Mouse (Mus musculus) CH12.LX (cell line): ENCODE data around the gene Ndufaf7. TPM values are rescaled to one million over a fixed set of nuclear protein-coding genes. Genes with fewer than 3 reads are reported as not detected.

Experiments used
- DNase-seq: peaks from one replicate; pipeline ENCODE4 v3.0.0-alpha.2; 2013; ENCODE audit errors: extremely low read depth
- H3K27ac ChIP-seq: 2 replicates; pipeline ENCODE4 v1.5.1; 2012; ENCODE audit warnings: low read depth, mild to moderate bottlenecking, control low read depth, moderate library complexity; ENCODE audit not compliant: insufficient read depth
- H3K27me3 ChIP-seq: replicated peaks from 2 replicates; pipeline ENCODE3; 2012; ENCODE audit warnings: inconsistent platforms
- H3K36me3 ChIP-seq, 2 experiments: replicated peaks in 1 of 2; 2 replicates each; pipeline versions ENCODE3 to v1.6.1; 2012; ENCODE audit warnings: inconsistent platforms in 1 of 2, low read length in 1 of 2, mild to moderate bottlenecking in 1 of 2, mixed read lengths in 1 of 2, moderate library complexity in 1 of 2; ENCODE audit not compliant: control insufficient read depth in 1 of 2, insufficient read depth in 1 of 2
- H3K4me1 ChIP-seq, 2 experiments: 2 replicates each; pipeline ENCODE4 v1.6.1; 2012; ENCODE audit warnings: inconsistent platforms in 1 of 2, moderate library complexity in 1 of 2; ENCODE audit not compliant: insufficient read depth in 2 of 2, control insufficient read depth in 1 of 2
- H3K4me2 ChIP-seq: 2 replicates; pipeline ENCODE4 v1.6.1; 2012; ENCODE audit warnings: low read depth, mild to moderate bottlenecking, control low read depth; ENCODE audit not compliant: poor library complexity, insufficient read depth, severe bottlenecking
- H3K4me3 ChIP-seq, 3 experiments: fragments of 150-350 bp in 1 of 3; sonication (generic) in 1 of 3; replicated peaks in 1 of 3; 2 replicates each; pipeline versions ENCODE3 to v1.5.1; 2011 to 2012; ENCODE audit warnings: low read depth in 2 of 3, low read length in 2 of 3, mild to moderate bottlenecking in 2 of 3, moderate library complexity in 2 of 3, control low read depth in 1 of 3, improper control_type of control experiment in 1 of 3, inconsistent platforms in 1 of 3, mixed read lengths in 1 of 3; ENCODE audit not compliant: poor library complexity in 1 of 3
- H3K79me2 ChIP-seq: replicated peaks from 2 replicates; pipeline ENCODE4 v1.6.1; 2012; ENCODE audit warnings: mild to moderate bottlenecking, moderate library complexity; ENCODE audit not compliant: control insufficient read depth, poor library complexity, insufficient read depth, severe bottlenecking; ENCODE audit errors: extremely low read depth
- H3K9ac ChIP-seq: 2 replicates; pipeline ENCODE4 v1.6.1; 2012; ENCODE audit warnings: low read depth, mild to moderate bottlenecking, control low read depth, moderate library complexity; ENCODE audit not compliant: insufficient read depth
- H3K9me3 ChIP-seq: replicated peaks from 2 replicates; pipeline ENCODE3; 2012; ENCODE audit warnings: low read length, inconsistent platforms, mixed read lengths
- BHLHE40 ChIP-seq: IDR thresholded peaks from 2 replicates; pipeline ENCODE4 v1.6.1; 2011; ENCODE audit warnings: mild to moderate bottlenecking, low read depth, low read length, improper control_type of control experiment
- ELF1 ChIP-seq: IDR thresholded peaks from 2 replicates; pipeline ENCODE4 v1.6.1; 2014; ENCODE audit warnings: low read depth, mild to moderate bottlenecking, inconsistent platforms, low read length, improper control_type of control experiment
- EP300 ChIP-seq: IDR thresholded peaks from 2 replicates; pipeline ENCODE4 v1.6.1; 2011; ENCODE audit warnings: low read length, improper control_type of control experiment
- MAX ChIP-seq: IDR thresholded peaks from 2 replicates; pipeline ENCODE4 v1.6.1; 2011; ENCODE audit warnings: low read length, improper control_type of control experiment
- MEF2A ChIP-seq: IDR thresholded peaks from 2 replicates; pipeline ENCODE4 v1.6.1; 2014; ENCODE audit warnings: low read depth, mild to moderate bottlenecking, inconsistent platforms, low read length, improper control_type of control experiment, borderline replicate concordance
- PAX5 ChIP-seq: IDR thresholded peaks from 2 replicates; pipeline ENCODE4 v1.6.1; 2012; ENCODE audit warnings: low read length, inconsistent platforms, mixed read lengths
- RAD21 ChIP-seq: IDR thresholded peaks from 2 replicates; pipeline ENCODE4 v1.6.1; 2011; ENCODE audit warnings: low read depth, mild to moderate bottlenecking, low read length, improper control_type of control experiment, moderate library complexity
- UBTF ChIP-seq: IDR thresholded peaks from 2 replicates; pipeline ENCODE4 v1.6.1; 2012; ENCODE audit warnings: low read depth, mild to moderate bottlenecking, inconsistent platforms, low read length, improper control_type of control experiment, moderate library complexity
- USF1 ChIP-seq: IDR thresholded peaks from 2 replicates; pipeline ENCODE4 v1.6.1; 2014; ENCODE audit warnings: low read depth, mild to moderate bottlenecking, inconsistent platforms, low read length, improper control_type of control experiment
- ZKSCAN1 ChIP-seq: IDR thresholded peaks from 2 replicates; pipeline ENCODE4 v1.6.1; 2012; ENCODE audit warnings: low read depth, inconsistent platforms, low read length, improper control_type of control experiment, borderline replicate concordance
- ZMIZ1 ChIP-seq: IDR thresholded peaks from 2 replicates; pipeline ENCODE4 v1.6.1; 2012; ENCODE audit warnings: low read depth, mild to moderate bottlenecking, inconsistent platforms, low read length, improper control_type of control experiment
- dilution Hi-C: fragments of 300-500 bp; cut with MboI; formaldehyde crosslinking; loops from 2 replicates; pipeline ENCODE4 v1.14.3; 2020; ENCODE audit warnings: low sequenced_read_pairs; ENCODE audit not compliant: extremely low pct_unique_long_range_greater_than_20kb, extremely low pct_ligation_motif_present
- in situ Hi-C: fragments of 300-500 bp; cut with MboI; formaldehyde crosslinking; loops from 3 replicates; pipeline ENCODE4 v1.14.3; 2019; ENCODE audit warnings: low sequenced_read_pairs, low pct_ligation_motif_present, low pct_unique_long_range_greater_than_20kb, mixed read lengths
- polyA plus RNA-seq: library from polyadenylated mRNA; unstranded; fragments of >175 nt; gene quantifications from 2 replicates; pipeline ENCODE4 v1.2.1, GENCODE M21; 2012; ENCODE audit warnings: low read depth; ENCODE audit not compliant: insufficient read length
- total RNA-seq, 2 experiments: library from RNA; depleted of rRNA; stranded (reverse); fragments of 300-350 nt in 1 of 2; fragments of >200 nt in 1 of 2; gene quantifications; 2 replicates each; pipeline ENCODE4 v1.2.3; 2012 to 2014

The Ndufaf7 gene
- total and polyA plus RNA-seq, 3 experiments: 41.7 to 54.1 (median 42.4) TPM

GRCm38 (mm10) chr17:78991549-78991948 lies 54.6 kb downstream of the Ndufaf7 start:
- Histone ChIP-seq H3K4me1 (peaks cover 0 to 6% of the 10 kb centered on the region in 2 experiments; a peak in 1 of 4 replicates), H3K4me2 (no peak overlapping the region), H3K79me2 (no peaks in the 10 kb centered on the region), H3K9me3 (no peaks in the 10 kb centered on the region), H3K27ac (no peak overlapping the region), H3K36me3 (no peaks in the 10 kb centered on the region), H3K27me3 (no peaks in the 10 kb centered on the region), H3K9ac (no peak overlapping the region), H3K4me3 (no peak overlapping the region)
- dilution Hi-C loops: no loop called here
- TF ChIP-seq ELF1: no peak
- TF ChIP-seq BHLHE40: no peak
- TF ChIP-seq RAD21: no peak
- TF ChIP-seq MEF2A: no peak
- TF ChIP-seq USF1: no peak
- no peak for TF ChIP-seq PAX5
- in situ Hi-C loops: no loop called here
- no peak for DNase-seq

GRCm38 (mm10) chr17:78992303-78993027 lies 55.5 kb downstream of the Ndufaf7 start:
- Histone ChIP-seq H3K4me1 (peaks cover 0 to 6% of the 10 kb centered on the region in 2 experiments; a peak in 1 of 4 replicates), H3K27ac (no peak overlapping the region), H3K4me2 (no peak overlapping the region), H3K9ac (no peak overlapping the region), H3K4me3 (no peak overlapping the region), H3K79me2 (no peaks in the 10 kb centered on the region), H3K36me3 (no peaks in the 10 kb centered on the region), H3K9me3 (no peaks in the 10 kb centered on the region), H3K27me3 (no peaks in the 10 kb centered on the region)
- no peak for DNase-seq
- dilution Hi-C loops (no loop called here), in situ Hi-C loops (no loop called here)
- no peak for TF ChIP-seq PAX5
- no peak for TF ChIP-seq MAX
- TF ChIP-seq UBTF: no peak
- TF ChIP-seq ZKSCAN1: 0 out of 2 replicates have a peak, but pooled peaks have one; percentile 6

GRCm38 (mm10) chr17:78993670-78994069 lies 56.7 kb downstream of the Ndufaf7 start:
- H3K27ac ChIP-seq: no peak overlapping the region
- TF ChIP-seq ZMIZ1: no peak
- TF ChIP-seq ZKSCAN1: no peak
- TF ChIP-seq PAX5: no peak
- no peak for TF ChIP-seq ELF1
- TF ChIP-seq EP300: no peak
- TF ChIP-seq, all 38 proteins: peak for 0
- Histone ChIP-seq H3K4me3 (no peak overlapping the region), H3K9me3 (no peaks in the 10 kb centered on the region), H3K9ac (no peak overlapping the region), H3K27me3 (no peaks in the 10 kb centered on the region), H3K79me2 (no peaks in the 10 kb centered on the region), H3K4me1 (no peaks in the 10 kb centered on the region), H3K36me3 (no peaks in the 10 kb centered on the region), H3K4me2 (no peak overlapping the region)
- in situ Hi-C loops: no loop called here
- no peak for DNase-seq
- dilution Hi-C loops: no loop called here
